Mouse (Mus musculus) liver, postnatal 0 days (tissue): Measurements from ENCODE around the gene Ube3c. TPM values are rescaled to one million over a fixed set of nuclear protein-coding genes. Genes with fewer than 3 reads are reported as not detected.

Experiments used
- ATAC-seq: fragments of 200-750 bp; cut with Nextera tagmentation; 2 replicates; pipeline ENCODE4 v1.8.0; 2017; ENCODE audit warnings: mild to moderate bottlenecking, moderate library complexity
- DNase-seq: peaks from one replicate; pipeline ENCODE4 v3.0.0-alpha.2; 2016
- H3K27ac ChIP-seq: fragments of 300-500 bp; sonication (generic); 2 replicates; pipeline ENCODE4 v1.5.1; 2014; ENCODE audit warnings: antibody characterized with exemption, moderate library complexity, mild to moderate bottlenecking, low read depth
- H3K27me3 ChIP-seq: fragments of 300-500 bp; sonication (generic); 2 replicates; pipeline ENCODE4 v1.6.1; 2014; ENCODE audit warnings: low read length, control low read depth, mixed read lengths; ENCODE audit not compliant: insufficient read depth
- H3K36me3 ChIP-seq: fragments of 300-500 bp; sonication (generic); replicated peaks from 2 replicates; pipeline ENCODE4 v1.6.1; 2014; ENCODE audit warnings: mild to moderate bottlenecking, control low read depth, low read length, moderate library complexity, mixed read lengths; ENCODE audit not compliant: insufficient read depth
- H3K4me1 ChIP-seq: fragments of 300-500 bp; sonication (generic); 2 replicates; pipeline ENCODE4 v1.6.1; 2014; ENCODE audit warnings: antibody characterized with exemption, mild to moderate bottlenecking, control low read depth; ENCODE audit not compliant: insufficient read depth
- H3K4me2 ChIP-seq: fragments of 300-500 bp; sonication (generic); 2 replicates; pipeline ENCODE4 v1.6.1; 2014; ENCODE audit warnings: low read depth, mild to moderate bottlenecking, low read length, moderate library complexity, mixed read lengths
- H3K4me3 ChIP-seq: fragments of 300-500 bp; sonication (generic); 2 replicates; pipeline ENCODE4 v1.5.1; 2014; ENCODE audit warnings: low read depth, low read length
- H3K9ac ChIP-seq: fragments of 300-500 bp; sonication (generic); replicated peaks from 2 replicates; pipeline ENCODE4 v1.6.1; 2014; ENCODE audit warnings: mild to moderate bottlenecking, moderate library complexity
- H3K9me3 ChIP-seq: fragments of 300-500 bp; sonication (generic); 2 replicates; pipeline ENCODE4 v1.6.1; 2016; ENCODE audit warnings: mild to moderate bottlenecking, control low read depth, low read length, mixed read lengths
- CTCF ChIP-seq: sonication (generic); IDR thresholded peaks from 2 replicates; pipeline ENCODE4 v1.5.1; 2016; ENCODE audit warnings: antibody characterized with exemption, low read depth
- EP300 ChIP-seq: IDR thresholded peaks from 2 replicates; pipeline ENCODE4 v1.6.1; 2016; ENCODE audit warnings: antibody characterized with exemption, low read depth, mild to moderate bottlenecking
- WGBS: fragments of 180-500 bp; shearing (Covaris S2); extraction: QIAGEN DNeasy Blood & Tissue Kit; methylation state at CpG from one replicate; pipeline ENCODE4 v1.1.7; 2014; ENCODE audit not compliant: insufficient replicate concordance; 5-methylcytosine and 5-hydroxymethylcytosine counted together
- polyA plus RNA-seq: library from polyadenylated mRNA; unstranded; fragments of >200 nt; fragmentation: Nextera tagmentation; extraction: Ambion mirVana; gene quantifications from 2 replicates; pipeline ENCODE4 v1.2.1, GENCODE M21; 2015

The Ube3c gene
- polyA plus RNA-seq, 1 experiment from 2014 or later: 8.0 TPM

DNA sequence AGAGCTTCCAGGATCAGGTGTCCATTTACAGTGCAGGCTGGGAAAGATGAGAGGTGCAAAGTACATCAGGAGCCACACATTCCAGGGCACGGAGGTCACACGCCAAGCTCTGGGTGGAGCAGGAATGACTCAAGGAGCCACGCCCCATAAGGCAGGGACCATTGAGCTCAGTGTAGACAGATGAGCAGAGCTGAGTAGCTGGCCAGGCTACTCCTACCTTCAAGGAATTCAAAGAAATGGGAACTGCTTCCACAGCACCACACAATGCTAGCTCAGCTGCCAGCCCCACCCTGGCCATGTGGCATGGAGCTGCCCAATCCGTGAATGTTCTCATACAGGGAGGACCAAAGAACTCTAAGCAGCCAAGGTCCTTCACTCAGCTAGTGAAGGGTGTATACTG lies 129.5 kb downstream of the Ube3c start:
- 80% methylated on average over 4 of the region's 4 CpGs for WGBS
- no peaks in the 10 kb centered on the region for H3K27me3 ChIP-seq
- no peak overlapping the region for H3K27ac ChIP-seq
- ATAC-seq: no peak
- H3K4me3 ChIP-seq: no peak overlapping the region
- no peak overlapping the region for H3K4me2 ChIP-seq
- no peaks in the 10 kb centered on the region for H3K36me3 ChIP-seq
- no peak overlapping the region for H3K9ac ChIP-seq
- no peak for DNase-seq
- TF ChIP-seq EP300 (no peak), CTCF (no peak)
- H3K4me1 ChIP-seq: peaks cover 2% of the 10 kb centered on the region; the same call in 1 of the 2 replicates
- H3K9me3 ChIP-seq: no peaks in the 10 kb centered on the region

GRCm38 (mm10) chr5:29699520-29700202 lies 130.6 kb downstream of the Ube3c start:
- no peak for DNase-seq

GRCm38 (mm10) chr5:29707241-29707640 lies 138.2 kb downstream of the Ube3c start:
- H3K4me1 ChIP-seq: no peaks in the 10 kb centered on the region
- no peak overlapping the region for H3K9ac ChIP-seq
- ATAC-seq: no peak
- H3K27me3 ChIP-seq: no peaks in the 10 kb centered on the region
- no peaks in the 10 kb centered on the region for H3K36me3 ChIP-seq
- 79% methylated on average over 4 of the region's 4 CpGs for WGBS
- TF ChIP-seq EP300: no peak
- TF ChIP-seq CTCF: no peak
- H3K4me2 ChIP-seq: no peak overlapping the region
- DNase-seq: no peak
- H3K9me3 ChIP-seq: no peaks in the 10 kb centered on the region
- H3K4me3 ChIP-seq: no peak overlapping the region
- no peak overlapping the region for H3K27ac ChIP-seq

More at GRCm38 (mm10) chr5:29699520-29700202, 130.6 kb downstream of the Ube3c start:
- H3K27ac ChIP-seq: no peak overlapping the region
- TF ChIP-seq EP300 (no peak), CTCF (no peak)
- no peak for ATAC-seq
- H3K9me3 ChIP-seq: no peaks in the 10 kb centered on the region
- no peaks in the 10 kb centered on the region for H3K27me3 ChIP-seq
- no peak overlapping the region for H3K4me3 ChIP-seq
- H3K9ac ChIP-seq: no peak overlapping the region
- H3K4me1 ChIP-seq: peaks cover 2% of the 10 kb centered on the region; the same call in 1 of the 2 replicates
- no peak overlapping the region for H3K4me2 ChIP-seq
- 69% methylated on average over 2 of the region's 2 CpGs for WGBS
- no peaks in the 10 kb centered on the region for H3K36me3 ChIP-seq

GRCm38 (mm10) chr5:29708258-29708657 lies 139.2 kb downstream of the Ube3c start:
- H3K27me3 ChIP-seq: no peaks in the 10 kb centered on the region
- no peak for DNase-seq
- no peaks in the 10 kb centered on the region for H3K9me3 ChIP-seq
- H3K27ac ChIP-seq: no peak overlapping the region
- H3K9ac ChIP-seq: no peak overlapping the region
- no peak overlapping the region for H3K4me2 ChIP-seq
- H3K4me1 ChIP-seq: no peaks in the 10 kb centered on the region
- no peak overlapping the region for H3K4me3 ChIP-seq
- ATAC-seq: no peak
- 32% methylated on average over 5 of the region's 5 CpGs for WGBS
- no peaks in the 10 kb centered on the region for H3K36me3 ChIP-seq
- TF ChIP-seq CTCF (no peak), EP300 (no peak)

- ATAC-seq (no peak), DNase-seq (no peak)
- Histone ChIP-seq H3K27ac (no peak overlapping the region), H3K27me3 (no peaks in the 10 kb centered on the region), H3K4me1 (no peaks in the 10 kb centered on the region), H3K36me3 (no peaks in the 10 kb centered on the region), H3K4me3 (no peak overlapping the region), H3K9ac (no peak overlapping the region), H3K9me3 (no peaks in the 10 kb centered on the region), H3K4me2 (no peak overlapping the region)
- TF ChIP-seq CTCF (no peak), EP300 (no peak)
Measured at GRCm38 (mm10) chr5:29711631-29712030, 142.6 kb downstream of the Ube3c start.

GRCm38 (mm10) chr5:29712906-29713305 lies 143.9 kb downstream of the Ube3c start:
- WGBS: 34% methylated on average over 1 of the region's 1 CpGs
- Histone ChIP-seq H3K9me3 (no peaks in the 10 kb centered on the region), H3K4me3 (no peak overlapping the region), H3K9ac (no peak overlapping the region), H3K4me1 (no peaks in the 10 kb centered on the region), H3K4me2 (no peak overlapping the region), H3K36me3 (no peaks in the 10 kb centered on the region), H3K27me3 (no peaks in the 10 kb centered on the region), H3K27ac (no peak overlapping the region)
- TF ChIP-seq EP300 (no peak), CTCF (no peak)
- ATAC-seq: no peak
- no peak for DNase-seq
